Mouse (Mus musculus) lung, embryonic 16.5 days (tissue): ENCODE data around the gene Trim38. TPM values are rescaled to one million over a fixed set of nuclear protein-coding genes. Genes with fewer than 3 reads are reported as not detected.
A peak's percentile ranks its signal among the peaks of the same experiment; 100 is the strongest.
"Not testable (repeated sequence)": the region's sequence is repeated elsewhere in the genome, so short reads cannot be mapped to it uniquely, and the experiment has no call there.

Experiments
- ATAC-seq: fragments of 200-750 bp; cut with Nextera tagmentation; 2 replicates; pipeline ENCODE4 v1.8.0; 2017; ENCODE audit warnings: low read depth, mild to moderate bottlenecking, moderate library complexity
- H3K27ac ChIP-seq: fragments of 300-500 bp; sonication (generic); 2 replicates; pipeline ENCODE4 v1.5.1; 2014; ENCODE audit warnings: mild to moderate bottlenecking, control low read depth, low read length
- H3K27me3 ChIP-seq: fragments of 300-500 bp; sonication (generic); 2 replicates; pipeline ENCODE4 v1.6.1; 2014; ENCODE audit warnings: low read depth, low read length, mixed read lengths; ENCODE audit not compliant: control insufficient read depth, insufficient read depth
- H3K36me3 ChIP-seq: fragments of 300-500 bp; sonication (generic); 2 replicates; pipeline ENCODE4 v1.6.1; 2014; ENCODE audit warnings: low read length; ENCODE audit not compliant: control insufficient read depth, insufficient read depth
- H3K4me1 ChIP-seq: fragments of 300-500 bp; sonication (generic); replicated peaks from 2 replicates; pipeline ENCODE4 v1.6.1; 2014; ENCODE audit warnings: low read length, mixed read lengths; ENCODE audit not compliant: control insufficient read depth, insufficient read depth
- H3K4me2 ChIP-seq: fragments of 300-500 bp; sonication (generic); 2 replicates; pipeline ENCODE4 v1.6.1; 2014; ENCODE audit warnings: low read depth, low read length, control low read depth
- H3K4me3 ChIP-seq: fragments of 300-500 bp; sonication (generic); 2 replicates; pipeline ENCODE4 v1.5.1; 2014; ENCODE audit warnings: mild to moderate bottlenecking, low read length, control low read depth
- H3K9ac ChIP-seq: fragments of 300-500 bp; sonication (generic); 2 replicates; pipeline ENCODE4 v1.6.1; 2014; ENCODE audit warnings: low read length, control low read depth
- H3K9me3 ChIP-seq: fragments of 300-500 bp; sonication (generic); 2 replicates; pipeline ENCODE4 v1.6.1; 2016; ENCODE audit warnings: low read length; ENCODE audit not compliant: control insufficient read depth
- WGBS: fragments of 180-500 bp; shearing (Covaris S2); extraction: QIAGEN DNeasy Blood & Tissue Kit; methylation state at CpG from one replicate; pipeline ENCODE4 v1.1.7; 2014; 5-methylcytosine and 5-hydroxymethylcytosine counted together
- polyA plus RNA-seq: library from polyadenylated mRNA; unstranded; fragments of >200 nt; fragmentation: Nextera tagmentation; extraction: Ambion mirVana; gene quantifications from 2 replicates; pipeline ENCODE4 v1.2.1, GENCODE M21; 2015

Trim38 gene
- polyA plus RNA-seq, 1 experiment from 2014 or later, result not detected

DNA sequence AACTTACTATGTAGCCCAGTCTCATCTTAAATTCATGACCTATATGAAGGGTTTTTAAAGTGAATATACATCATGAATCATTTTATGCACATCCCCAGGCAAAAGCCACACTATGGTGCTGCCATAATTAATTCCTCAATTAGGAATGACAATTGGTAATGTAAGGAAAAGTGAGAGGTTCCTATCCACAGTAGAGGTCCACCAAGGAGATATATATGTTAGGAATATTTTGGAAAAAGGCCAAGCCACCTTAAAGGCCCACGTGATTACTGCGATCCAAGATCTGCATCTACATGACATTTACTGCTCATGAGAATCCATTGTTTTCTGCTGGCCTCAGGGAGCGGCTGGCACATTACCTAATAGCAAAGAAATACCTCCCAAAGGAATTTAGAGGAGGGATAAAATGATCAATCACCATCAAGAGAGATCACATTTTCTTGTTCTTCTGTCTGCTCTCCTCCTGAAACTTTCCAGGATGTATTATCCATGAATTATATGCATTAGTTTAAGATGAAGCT lies 10.4 kb upstream of the Trim38 start:
- no peaks in the 10 kb centered on the region for H3K27me3 ChIP-seq
- 78% methylated on average over 3 of the region's 3 CpGs for WGBS
- H3K4me2 ChIP-seq, result no peak overlapping the region
- H3K4me1 ChIP-seq, result peaks cover 13% of the 10 kb centered on the region
- no peak for ATAC-seq
- no peak overlapping the region for H3K9ac ChIP-seq
- no peak overlapping the region for H3K27ac ChIP-seq
- no peak overlapping the region for H3K4me3 ChIP-seq
- H3K9me3 ChIP-seq, result no peaks in the 10 kb centered on the region
- no peaks in the 10 kb centered on the region for H3K36me3 ChIP-seq

DNA sequence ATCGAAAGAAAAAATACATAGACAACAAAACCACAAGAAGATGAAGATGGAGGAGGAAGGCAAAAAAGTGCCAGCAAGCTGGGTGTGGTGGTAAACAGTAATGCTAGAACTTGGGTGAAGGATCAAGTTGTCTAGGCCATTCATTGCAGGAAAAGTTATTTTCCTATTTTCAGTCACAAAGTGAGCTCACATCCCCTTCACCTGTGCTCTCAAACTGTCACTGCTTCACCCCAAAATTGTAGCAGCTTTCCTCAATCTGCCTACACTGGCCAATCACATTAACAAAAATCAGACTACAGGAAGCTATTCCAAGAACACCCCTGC lies 9.8 kb upstream of the Trim38 start:
- H3K4me3 ChIP-seq, result peak overlapping the region; percentile 53
- H3K9ac ChIP-seq, result peak overlapping the region; percentile 70
- H3K27me3 ChIP-seq, result no peaks in the 10 kb centered on the region
- 72% methylated on average over 1 of the region's 1 CpGs for WGBS
- peaks cover 15% of the 10 kb centered on the region for H3K4me1 ChIP-seq
- no peaks in the 10 kb centered on the region for H3K36me3 ChIP-seq
- ATAC-seq, result no peak
- no peaks in the 10 kb centered on the region for H3K9me3 ChIP-seq
- peak overlapping the region; percentile 95 for H3K27ac ChIP-seq
- H3K4me2 ChIP-seq, result peak overlapping the region; percentile 77

DNA sequence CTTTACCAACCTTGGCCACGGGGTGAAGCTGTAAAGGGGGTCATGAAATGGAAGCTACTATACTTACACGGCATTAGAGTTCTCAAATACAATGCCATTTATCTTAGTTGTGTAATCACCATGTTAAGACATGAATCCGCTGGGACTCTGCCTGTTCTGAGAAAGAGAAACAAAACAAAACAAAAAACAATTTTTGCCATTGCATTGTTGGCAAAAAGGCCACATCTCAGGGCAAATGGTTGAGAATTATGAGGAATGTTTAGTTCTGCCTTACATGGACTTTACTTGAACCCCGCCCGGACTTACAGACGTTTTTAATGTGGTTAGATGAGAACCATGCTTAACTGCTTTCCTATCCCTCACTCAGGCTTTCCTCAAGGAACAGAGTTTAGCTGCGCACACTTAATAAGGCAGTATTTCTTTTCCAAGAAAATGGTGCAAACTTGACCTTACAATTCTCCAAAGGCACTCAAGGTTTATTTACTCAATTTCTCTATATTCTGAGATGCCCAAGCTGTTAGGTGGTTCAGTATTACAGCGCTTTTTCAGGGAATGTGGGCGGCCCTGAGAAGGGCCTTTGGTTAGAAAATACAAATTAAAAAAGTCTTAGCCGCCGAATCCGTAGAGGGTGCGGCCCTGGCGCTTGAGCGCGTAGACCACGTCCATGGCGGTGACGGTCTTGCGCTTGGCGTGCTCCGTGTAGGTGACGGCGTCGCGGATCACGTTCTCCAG lies 9.3 kb upstream of the Trim38 start:
- no peak for ATAC-seq
- WGBS, result 1% methylated on average over 18 of the region's 27 CpGs

DNA sequence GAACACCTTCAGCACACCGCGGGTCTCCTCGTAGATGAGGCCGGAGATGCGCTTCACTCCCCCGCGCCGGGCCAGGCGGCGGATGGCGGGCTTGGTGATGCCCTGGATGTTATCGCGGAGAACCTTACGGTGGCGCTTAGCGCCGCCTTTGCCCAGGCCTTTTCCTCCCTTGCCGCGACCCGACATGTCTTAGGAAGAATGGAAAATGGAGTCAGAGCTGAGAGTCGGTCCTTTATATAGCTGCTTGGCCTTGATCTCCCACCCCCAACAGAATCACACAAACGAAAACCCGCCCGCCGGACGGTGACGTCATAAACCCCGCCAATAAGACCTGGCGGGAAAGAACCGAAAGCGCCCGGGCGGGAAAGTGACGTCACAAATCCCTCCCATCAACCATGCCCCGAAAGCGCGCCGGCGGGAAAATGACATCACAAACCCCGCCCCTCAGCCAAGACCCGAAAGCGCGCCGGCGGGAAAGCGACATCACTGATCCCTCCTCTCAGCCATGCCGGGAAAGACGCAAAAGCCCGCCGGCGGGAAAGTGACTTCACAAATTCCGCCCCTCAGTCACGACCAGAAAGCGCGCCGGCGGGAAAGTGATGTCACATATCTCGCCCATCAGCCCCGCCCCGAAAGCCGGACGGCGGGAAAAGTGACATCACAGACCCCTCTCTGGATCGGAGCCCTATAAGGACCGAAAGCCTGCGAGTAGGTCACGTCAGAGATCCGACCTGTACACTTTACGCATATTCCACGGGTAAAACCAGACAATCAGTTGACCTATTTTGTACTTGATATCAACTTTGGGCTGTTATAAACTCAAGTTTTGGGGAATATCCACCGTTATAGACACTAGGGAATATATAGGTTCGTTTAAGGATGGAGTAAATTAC lies 8.5 kb upstream of the Trim38 start, which contains the start of gene Hist1h4a:
TSS of gene Hist1h4a (minus strand) at position 259 of the 893 bp plus-strand sequence.
- Histone ChIP-seq H3K9me3 (no peaks in the 10 kb centered on the region), H3K4me3 (peak within 1 kb of the TSS; percentile 53), H3K27ac (peak within 1 kb of the TSS; percentile 95), H3K36me3 (no peaks in the 10 kb centered on the region), H3K4me1 (peaks cover 18% of the 10 kb centered on the region), H3K27me3 (no peaks in the 10 kb centered on the region), H3K9ac (peak within 1 kb of the TSS; percentile 71), H3K4me2 (peak within 1 kb of the TSS; percentile 77)
- peak; percentile 76 for ATAC-seq
- WGBS, result under 1% methylated on average over 67 of the region's 72 CpGs

More for the DNA sequence above, 9.3 kb upstream of the Trim38 start:
- Histone ChIP-seq H3K27me3 (no peaks in the 10 kb centered on the region), H3K4me2 (peak overlapping the region; percentile 77), H3K36me3 (no peaks in the 10 kb centered on the region), H3K9me3 (no peaks in the 10 kb centered on the region), H3K4me1 (peaks cover 18% of the 10 kb centered on the region), H3K9ac (peak overlapping the region; percentile 70), H3K4me3 (peak overlapping the region; percentile 53), H3K27ac (peak overlapping the region; percentile 95)

DNA sequence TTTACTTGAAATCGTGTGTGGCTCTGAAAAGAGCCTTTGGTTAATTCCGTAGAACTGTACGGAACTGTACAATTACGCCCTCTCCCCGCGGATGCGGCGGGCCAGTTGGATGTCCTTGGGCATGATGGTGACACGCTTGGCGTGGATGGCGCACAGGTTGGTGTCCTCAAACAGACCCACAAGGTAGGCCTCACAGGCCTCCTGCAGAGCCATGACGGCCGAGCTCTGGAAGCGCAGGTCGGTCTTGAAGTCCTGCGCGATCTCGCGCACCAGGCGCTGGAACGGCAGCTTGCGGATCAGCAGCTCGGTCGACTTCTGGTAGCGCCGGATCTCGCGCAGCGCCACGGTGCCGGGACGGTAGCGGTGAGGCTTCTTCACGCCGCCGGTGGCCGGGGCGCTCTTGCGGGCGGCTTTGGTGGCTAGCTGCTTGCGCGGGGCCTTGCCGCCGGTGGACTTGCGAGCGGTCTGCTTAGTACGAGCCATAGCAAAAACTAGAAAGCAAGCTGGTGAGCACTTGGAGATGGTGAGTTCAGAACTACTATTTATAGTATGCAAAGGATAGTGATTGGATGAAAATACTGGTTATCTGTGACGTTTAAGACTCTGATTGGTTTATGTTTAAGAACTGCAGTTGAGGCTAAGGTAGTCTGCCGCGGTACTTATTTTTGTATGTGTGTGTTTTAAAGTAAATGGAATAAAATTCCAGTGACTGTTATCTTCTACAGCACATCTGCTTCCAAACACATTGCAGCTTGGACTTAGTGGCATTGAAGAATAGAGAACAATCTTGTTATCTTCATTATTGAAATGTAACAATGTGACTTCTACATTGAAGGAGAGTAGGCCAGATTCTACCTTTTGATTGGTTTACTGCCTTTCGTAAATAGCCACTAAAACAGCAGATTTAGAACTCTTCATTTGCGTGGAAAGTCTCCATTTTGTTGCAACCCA lies 7.6 kb upstream of the Trim38 start, which contains the start of gene Hist1h3a:
TSS of gene Hist1h3a (minus strand) at position 516 of the 951 bp plus-strand sequence.
- under 1% methylated on average over 27 of the region's 52 CpGs for WGBS
- peak within 1 kb of the TSS; percentile 95 for H3K27ac ChIP-seq
- H3K4me1 ChIP-seq, result peaks cover 18% of the 10 kb centered on the region
- H3K4me3 ChIP-seq, result peak within 1 kb of the TSS; percentile 53
- H3K4me2 ChIP-seq, result peak within 1 kb of the TSS; percentile 77
- not testable (repeated sequence) for H3K36me3 ChIP-seq, H3K27me3 ChIP-seq, H3K9me3 ChIP-seq
- peak; percentile 68 for ATAC-seq
- peak within 1 kb of the TSS; percentile 71 for H3K9ac ChIP-seq

DNA sequence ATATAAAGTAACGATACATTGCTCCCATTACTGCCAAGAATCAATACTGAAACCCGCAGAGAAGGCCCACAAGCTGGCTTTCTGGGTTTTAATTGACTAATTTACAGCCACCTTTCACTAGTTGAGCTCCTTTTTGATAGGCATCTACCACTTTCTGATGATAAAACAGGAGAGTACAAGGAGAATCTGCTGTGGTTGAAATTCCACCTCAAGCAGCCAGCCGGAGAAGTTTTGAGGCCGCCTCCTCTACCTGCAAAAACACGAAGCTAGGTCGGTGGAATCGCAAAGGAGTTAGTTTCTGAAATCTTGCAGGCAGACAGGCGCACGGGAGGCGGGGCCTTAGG lies 6.5 kb upstream of the Trim38 start:
- 1% methylated on average over 10 of the region's 10 CpGs for WGBS
- no peak for ATAC-seq

DNA sequence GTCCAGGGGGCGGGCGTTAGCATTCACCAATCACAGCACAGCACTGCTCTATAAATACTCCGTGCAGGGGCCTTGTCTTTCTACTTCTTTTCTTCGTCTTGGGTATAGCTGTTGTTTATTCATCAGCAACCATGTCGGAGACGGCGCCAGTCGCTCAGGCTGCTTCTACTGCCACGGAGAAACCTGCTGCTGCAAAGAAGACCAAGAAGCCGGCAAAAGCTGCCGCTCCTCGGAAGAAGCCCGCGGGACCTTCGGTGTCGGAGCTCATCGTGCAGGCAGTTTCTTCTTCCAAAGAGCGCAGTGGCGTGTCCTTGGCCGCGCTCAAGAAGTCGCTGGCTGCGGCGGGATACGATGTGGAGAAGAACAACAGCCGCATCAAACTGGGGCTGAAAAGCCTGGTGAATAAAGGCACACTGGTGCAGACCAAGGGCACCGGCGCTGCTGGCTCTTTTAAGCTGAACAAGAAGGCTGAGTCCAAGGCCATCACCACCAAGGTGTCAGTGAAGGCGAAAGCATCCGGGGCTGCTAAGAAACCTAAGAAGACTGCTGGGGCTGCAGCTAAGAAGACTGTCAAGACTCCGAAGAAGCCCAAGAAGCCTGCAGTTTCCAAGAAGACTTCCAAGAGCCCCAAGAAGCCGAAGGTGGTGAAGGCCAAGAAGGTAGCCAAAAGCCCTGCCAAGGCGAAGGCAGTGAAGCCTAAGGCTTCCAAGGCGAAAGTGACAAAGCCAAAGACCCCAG lies 6.0 kb upstream of the Trim38 start, which contains the start of gene Hist1h1a:
TSS of gene Hist1h1a (plus strand) at position 81 of the 738 bp plus-strand sequence.
- H3K36me3 ChIP-seq, result no peaks in the 10 kb centered on the region
- peak; percentile 71 for ATAC-seq
- peak within 1 kb of the TSS; percentile 57 for H3K4me3 ChIP-seq
- peak within 1 kb of the TSS; percentile 77 for H3K4me2 ChIP-seq
- H3K9me3 ChIP-seq, result no peaks in the 10 kb centered on the region
- H3K27ac ChIP-seq, result peak within 1 kb of the TSS; percentile 95
- no peaks in the 10 kb centered on the region for H3K27me3 ChIP-seq
- peak within 1 kb of the TSS; percentile 74 for H3K9ac ChIP-seq
- H3K4me1 ChIP-seq, result peaks cover 18% of the 10 kb centered on the region
- 2% methylated on average over 34 of the region's 34 CpGs for WGBS

More for the DNA sequence above, 6.5 kb upstream of the Trim38 start:
- peak overlapping the region; percentile 77 for H3K4me2 ChIP-seq
- no peaks in the 10 kb centered on the region for H3K36me3 ChIP-seq
- H3K4me1 ChIP-seq, result peaks cover 18% of the 10 kb centered on the region
- peak overlapping the region; percentile 53 for H3K4me3 ChIP-seq
- peak overlapping the region; percentile 95 for H3K27ac ChIP-seq
- peak overlapping the region; percentile 61 for H3K9ac ChIP-seq
- no peaks in the 10 kb centered on the region for H3K9me3 ChIP-seq
- H3K27me3 ChIP-seq, result no peaks in the 10 kb centered on the region
